Mouse (Mus musculus) 3T3-L1 (cell line): ENCODE data around the gene Tmem256.
"Not testable (repeated sequence)": the region's sequence is repeated elsewhere in the genome, so short reads cannot be mapped to it uniquely, and the experiment has no call there.

Experiments used
- DNase-seq: peaks from one replicate; pipeline ENCODE4 v3.0.0-alpha.2; 2015; ENCODE audit warnings: low read depth, low spot score

Gene Tmem256

DNA sequence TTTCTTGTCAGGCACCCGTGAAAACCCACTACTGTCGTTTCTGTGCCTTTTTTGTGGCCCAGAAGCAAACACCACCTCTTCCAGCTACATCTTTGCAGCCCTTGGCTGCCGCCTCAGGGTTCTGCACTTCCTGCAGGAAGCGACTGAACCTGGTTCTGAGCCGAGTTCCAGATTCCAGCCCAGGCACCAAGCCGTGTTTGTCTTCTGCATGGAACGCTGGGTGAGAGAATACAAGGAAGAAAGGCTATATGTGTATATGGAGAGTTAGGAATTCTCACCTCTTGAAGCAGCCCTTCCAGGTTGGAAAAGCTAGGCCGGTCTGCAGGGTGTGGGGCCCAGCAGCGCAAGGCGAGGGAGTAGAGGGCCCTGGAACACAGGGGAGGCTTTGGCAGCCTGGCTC lies 16.4 kb downstream of the Tmem256 start:
- DNase-seq = no peak

DNA sequence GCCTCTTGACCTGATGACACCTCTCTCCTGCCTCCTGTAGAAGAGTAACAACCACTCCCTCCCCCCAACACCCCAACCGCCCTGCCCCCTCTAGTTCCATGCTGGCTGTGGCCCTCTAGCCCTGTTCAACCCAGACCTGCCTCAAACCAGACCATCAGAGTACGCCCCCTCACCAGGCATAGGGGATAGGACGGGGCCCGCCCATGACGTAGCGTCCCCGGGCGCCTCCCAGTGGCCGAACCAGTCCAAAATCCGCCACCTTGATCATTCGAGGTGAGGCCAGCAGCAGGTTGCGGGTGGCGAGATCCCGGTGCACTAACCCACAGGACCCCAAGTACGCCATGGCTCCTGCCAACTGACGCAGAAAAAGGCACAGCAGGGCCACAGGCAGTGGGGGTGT lies 17.0 kb downstream of the Tmem256 start:
- no peak for DNase-seq

DNA sequence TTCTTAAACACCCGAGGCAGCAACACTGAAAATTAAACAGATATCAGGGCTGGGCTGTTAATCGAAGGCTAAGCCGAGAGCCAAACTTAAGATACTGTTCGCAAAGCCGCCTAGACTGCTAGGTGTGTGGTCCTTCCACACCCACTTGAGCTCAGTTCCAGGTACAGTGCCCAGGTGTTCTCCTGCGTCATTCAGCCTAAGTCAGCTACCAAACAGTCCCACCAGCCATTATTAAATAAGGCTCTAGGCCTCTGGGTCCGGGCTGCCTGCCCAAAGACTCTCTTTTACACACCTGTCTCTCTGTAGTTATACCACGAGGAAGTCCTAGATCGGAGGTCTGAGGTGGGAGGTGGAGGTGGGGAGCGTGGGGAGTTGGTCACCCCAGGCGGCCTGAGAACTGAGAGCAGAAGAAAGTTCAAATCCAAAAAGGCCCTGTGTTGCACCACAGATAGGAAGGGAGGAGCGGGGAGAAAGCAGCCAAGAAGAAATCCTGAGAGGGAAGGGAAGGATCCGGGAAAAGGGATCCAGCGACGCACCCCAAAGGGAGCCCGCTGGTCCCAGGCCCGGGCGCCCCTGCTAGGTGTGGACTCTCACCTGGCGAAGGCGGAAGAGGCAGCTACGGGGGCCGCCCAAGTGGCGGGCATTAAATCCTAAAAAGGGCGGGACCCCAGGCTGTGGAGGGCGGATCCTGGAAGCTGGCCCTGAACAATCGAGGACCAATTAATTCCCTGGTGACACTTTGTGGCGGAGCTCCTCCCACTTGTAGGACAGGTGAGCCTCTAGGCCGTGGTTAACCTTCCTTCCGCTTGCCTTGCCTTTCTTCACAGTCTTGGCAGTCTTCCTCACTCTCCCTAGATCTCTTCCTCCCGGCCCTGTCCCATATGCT lies 20.0 kb downstream of the Tmem256 start, which contains the start of gene Tnk1:
Gene Tnk1 (minus strand): TSS at position 618 of the 886 bp plus-strand sequence.
- DNase-seq = no peak

DNA sequence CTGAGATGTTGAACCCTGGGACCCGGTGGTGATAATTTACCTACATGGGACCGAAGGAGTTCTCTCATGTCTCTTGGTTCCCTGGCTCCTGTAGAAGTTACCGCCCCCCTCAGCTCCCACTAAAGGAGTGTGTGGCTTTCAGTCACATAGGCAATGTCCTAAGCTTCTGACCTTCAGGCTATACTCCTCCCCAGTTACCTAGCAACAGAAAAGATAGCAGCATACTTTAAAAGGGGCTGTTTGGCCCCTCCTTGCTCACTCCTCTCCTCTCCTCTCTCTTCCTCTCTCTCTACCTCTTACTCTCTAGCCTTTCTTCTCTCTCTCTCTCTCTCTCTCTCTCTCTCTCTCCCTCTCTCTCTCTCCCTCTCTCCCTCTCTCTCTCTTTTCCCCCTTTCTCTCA lies 25.4 kb downstream of the Tmem256 start:
- DNase-seq = not testable (repeated sequence)

DNA sequence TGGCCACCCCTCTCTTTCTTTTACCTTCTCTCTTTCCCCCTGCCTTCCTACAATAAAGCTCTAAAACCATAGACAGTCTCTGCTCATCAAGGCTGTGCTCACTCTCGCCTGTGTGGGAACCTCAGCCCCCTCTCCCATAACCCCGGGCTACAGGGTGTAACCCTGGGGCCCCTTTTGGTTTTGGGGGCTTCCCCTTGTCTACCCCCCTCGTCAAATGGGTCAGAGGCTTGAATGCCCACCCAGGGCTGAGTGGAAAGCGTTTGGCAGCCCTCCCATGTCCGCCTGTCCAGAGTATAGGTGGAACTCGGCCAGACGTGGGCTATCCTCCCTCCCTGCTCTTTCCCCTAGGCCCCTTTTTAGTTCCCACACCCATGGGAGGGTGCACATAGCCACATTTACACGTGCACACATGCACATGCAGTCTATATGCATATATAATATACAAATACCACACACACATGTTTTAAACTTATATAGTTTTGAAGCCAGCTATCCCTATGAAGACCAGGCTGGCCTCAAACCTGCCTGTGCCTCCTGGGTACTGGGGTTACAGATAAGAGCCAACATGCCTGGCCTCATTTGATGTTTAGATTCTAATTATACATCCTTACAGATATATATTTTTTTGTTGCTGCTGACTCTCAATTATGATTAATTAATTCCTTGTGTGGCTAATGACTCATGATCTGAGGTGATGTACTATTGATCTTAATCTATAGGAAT lies 26.0 kb downstream of the Tmem256 start:
- DNase-seq = no peak

DNA sequence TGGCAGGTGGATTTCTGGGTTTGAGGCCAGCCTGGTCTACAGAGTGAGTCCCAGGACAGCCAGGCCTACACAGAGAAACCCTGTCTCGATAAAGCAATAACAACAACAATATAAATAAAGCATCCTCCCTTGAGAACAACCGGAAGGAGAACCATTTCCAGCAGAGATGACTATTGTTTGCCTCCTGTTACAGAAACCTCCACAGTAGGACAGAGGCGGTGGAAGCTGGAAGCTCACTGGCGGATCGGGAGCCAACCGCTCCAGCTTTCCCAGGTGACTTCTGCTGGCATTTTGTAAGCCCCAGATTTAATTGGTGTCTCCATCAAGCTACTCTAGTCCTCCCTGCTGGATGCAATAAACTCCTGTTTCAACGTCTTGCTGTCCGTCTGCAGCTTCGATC lies 27.2 kb downstream of the Tmem256 start:
- no peak for DNase-seq

DNA sequence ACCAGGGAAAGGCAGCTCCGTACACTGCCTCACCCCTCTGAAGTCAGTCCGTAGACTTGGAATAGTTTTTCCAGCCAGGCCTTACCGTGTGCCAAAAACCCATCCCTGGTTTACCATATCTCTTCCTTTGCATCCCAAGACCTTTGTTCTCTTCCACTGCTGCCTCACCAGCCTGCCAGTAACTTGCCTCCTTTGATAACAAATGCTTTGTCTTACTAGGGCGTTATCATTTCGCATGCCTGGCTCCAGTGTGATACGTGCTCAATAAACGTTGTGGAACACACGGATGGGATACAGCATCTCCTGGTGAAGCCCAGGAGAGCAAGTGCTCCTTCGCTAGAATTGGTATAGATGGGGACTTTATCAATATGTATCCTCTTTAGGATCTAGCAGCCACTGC lies 29.0 kb downstream of the Tmem256 start:
- DNase-seq = no peak

DNA sequence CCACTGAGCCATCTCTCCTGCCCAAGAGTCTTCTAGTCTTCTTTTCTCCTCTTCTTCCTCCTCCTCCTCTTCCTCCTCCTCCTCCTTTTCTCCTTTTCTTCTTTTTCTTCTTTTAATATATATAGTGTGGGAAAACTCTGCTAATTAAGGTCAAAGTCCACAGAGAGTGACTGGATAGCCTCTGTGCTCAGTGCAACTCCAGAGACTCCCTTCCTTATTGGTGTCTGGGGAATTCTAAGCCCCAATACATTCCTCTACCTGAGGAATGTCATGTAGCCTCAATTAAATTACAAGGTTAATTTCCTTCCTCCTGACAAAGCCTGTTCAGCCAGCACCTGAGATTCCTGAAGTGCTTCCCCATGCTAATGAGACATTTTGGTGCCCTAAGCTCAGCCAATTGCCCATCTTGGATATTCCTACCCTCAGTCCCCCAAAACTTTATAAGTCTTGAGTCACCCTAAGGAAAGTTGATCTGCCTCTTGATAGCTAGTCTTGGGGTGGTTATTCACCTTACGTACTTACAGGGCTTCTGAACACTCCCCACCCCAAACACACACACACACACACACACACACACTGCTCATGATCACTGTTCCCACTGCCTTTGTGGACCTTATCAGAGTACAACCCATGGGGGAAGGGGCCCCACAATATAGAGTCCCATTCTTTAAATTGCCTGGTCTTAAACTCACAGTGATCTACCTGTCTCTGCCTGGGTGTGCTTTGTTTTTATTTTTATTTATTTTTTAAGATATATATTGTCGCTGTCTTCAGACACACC lies 32.2 kb downstream of the Tmem256 start:
- no peak for DNase-seq

DNA sequence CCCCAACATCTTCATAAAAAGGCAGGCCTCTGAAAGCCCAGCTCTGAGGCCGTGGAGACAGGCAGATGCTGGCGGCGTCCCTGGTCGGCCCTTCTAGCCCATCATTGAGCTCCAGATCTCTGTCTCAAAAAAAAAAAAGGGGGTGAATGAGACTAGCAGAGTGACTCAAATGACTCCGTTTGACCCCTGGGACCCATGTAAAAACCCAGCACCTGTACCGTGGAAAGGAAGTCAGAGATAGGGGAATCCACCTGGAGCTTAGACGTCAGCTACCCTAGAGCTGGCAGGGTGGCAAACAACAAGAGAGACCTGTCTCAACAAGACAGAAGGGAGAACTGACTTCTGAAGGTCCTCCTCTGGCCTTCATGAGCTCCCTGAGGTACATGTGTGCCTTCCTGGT lies 33.5 kb downstream of the Tmem256 start:
- DNase-seq = no peak

DNA sequence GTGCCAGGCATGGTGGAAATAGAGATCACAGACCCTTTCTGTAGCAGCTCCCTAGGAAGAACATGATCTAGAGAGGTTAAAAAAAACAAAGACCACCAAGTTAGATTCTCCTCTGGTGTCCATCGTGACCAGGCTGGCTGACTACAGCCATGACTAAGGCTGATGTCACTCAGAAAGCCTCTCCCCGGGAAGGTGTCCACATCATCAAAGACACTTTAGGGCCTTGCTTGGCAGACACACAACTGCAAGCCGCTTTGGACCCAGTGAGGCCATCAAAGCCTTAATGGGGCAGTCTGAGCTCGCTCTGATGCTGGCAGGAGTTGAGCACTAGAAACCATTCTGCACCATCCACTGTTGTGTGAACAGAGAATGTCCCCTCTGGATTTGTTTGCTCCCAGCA lies 34.1 kb downstream of the Tmem256 start:
- DNase-seq = peak; percentile 63

DNA sequence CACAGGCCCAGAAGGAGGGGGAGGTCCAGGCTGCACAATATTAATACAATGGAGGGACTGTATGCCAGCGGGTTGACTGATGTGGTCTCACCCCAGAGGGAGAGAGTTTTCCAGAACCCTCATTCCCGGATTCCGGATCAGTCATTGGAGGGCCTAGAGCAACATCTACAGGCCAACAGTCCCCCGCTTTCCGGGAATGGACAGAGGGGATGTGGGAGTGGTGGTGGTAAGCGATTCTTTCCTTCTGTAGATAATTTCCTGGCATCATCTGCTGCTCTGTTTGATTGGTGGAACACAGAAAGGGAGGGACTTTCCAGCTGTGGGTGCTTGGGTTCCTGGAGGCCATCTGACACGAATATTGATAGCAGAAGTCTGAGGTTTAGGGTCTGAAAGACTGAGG lies 37.9 kb downstream of the Tmem256 start:
- DNase-seq = peak; percentile 40

DNA sequence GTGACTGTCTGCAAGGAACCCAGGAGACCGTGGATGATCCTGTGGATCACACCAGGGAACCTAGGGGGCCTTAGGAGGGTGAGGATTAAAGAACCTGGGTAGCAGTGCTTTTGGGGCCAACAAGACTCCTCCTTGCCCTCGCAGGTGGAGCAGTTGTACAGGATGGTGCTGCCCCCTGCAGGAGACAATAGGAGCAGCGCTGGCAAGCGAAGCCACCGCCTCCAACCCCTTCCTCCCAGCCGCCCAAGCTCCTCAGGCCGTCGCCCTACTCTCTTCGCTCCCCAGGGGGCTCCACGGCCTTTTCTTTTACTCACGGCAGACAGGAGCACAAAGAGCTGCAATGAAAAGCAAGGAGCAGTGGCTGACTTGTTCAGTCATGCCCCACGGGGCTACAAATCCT lies 38.6 kb downstream of the Tmem256 start:
- DNase-seq = peak; percentile 93

DNA sequence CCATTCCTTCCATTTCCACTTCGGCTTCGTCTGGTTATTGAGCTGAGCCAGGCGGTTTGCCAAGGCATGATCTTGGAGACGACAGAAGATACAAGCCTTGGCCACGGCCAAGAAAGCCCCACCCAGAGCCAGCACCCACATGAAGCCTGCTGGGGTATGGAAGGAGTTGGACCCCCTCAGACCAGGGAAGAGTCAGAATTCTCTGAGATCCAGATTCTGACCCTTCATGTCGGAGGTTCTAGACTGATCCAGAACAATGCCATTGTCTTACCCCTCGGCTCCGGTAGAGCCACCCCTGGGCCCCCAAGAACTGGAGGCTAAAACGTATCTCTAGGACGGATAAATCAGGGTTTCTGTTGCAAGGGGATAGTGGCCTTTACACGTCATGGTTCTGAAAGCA lies 39.6 kb downstream of the Tmem256 start, which contains the start of gene Tmem95:
Gene Tmem95 (minus strand): TSS at position 141 of the 400 bp plus-strand sequence.
- no peak for DNase-seq

DNA sequence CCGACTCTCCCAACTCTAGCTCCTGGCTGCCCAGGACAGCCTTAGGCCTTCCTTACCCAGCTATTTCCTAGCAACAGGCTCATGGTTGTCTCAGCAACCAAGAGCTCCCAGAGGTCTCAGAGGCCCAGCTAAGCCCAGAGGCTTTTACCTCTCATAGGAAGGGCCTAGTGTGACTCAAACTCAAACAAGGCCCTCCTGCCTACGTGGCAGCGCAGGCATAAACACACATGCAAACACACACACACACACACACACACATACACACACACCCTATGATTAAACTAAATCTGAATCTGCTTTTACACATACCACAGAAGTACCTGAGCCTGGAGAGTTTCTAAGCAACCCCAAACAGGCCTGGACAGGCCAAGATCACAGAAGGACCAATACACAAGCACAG lies 40.1 kb downstream of the Tmem256 start:
- DNase-seq = peak; percentile 54

DNA sequence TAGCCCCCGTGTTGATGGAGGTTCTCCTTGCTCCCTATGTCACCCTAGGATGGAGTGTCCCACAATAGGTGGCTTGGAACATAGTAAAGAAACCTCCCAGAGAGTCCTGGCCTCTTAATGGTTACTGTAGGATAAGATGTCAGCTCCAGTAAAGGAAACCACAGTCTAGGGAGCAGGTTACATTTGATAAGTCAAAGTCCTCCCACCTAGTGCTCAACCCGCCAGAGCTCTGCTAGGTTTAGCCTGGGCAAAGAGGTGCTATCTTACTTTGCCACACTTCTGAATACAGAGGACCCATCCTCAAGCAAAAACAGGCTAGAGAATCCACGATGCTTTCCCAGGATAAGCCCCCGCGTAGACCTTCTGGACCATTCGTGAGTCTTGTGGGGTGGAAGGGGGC lies 40.6 kb downstream of the Tmem256 start:
- no peak for DNase-seq

DNA sequence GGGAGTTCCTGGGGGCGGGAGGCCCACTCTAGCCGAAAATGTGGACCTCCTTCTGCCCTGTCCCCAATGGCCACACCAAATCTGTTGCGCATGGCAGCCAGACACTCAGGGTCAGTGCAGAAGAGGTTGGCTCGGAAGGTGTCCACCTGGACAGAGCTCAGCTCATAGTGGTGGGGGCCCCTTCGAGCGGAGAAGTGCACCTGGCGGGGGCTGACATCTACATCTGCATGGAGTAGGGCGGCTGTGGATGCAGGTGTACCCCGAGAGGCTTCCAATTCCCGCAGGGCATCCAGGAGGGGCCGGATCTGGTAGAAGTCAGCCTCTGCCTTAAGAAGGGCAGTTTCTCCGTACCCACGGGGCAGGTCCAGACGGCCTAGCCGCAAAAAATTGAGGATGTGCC lies 41.4 kb downstream of the Tmem256 start:
- DNase-seq = no peak

DNA sequence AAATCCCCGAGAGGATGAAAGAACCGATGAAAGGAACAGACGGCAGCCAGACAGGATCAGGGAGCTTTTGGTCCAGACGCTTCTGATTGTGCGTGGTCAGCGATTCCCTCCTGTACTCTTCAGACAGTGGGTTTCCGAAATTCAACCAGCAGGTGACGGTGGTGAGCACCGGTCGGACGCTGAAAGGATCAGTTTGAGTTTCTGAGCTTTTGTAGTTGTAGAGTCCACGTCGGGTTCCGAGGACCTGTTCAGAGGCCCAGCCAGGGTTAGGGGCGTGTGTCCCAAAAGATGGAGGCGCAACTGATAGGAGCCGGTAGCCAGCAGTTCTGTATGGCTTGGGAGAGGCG lies 42.2 kb downstream of the Tmem256 start:
- peak; percentile 94 for DNase-seq

DNA sequence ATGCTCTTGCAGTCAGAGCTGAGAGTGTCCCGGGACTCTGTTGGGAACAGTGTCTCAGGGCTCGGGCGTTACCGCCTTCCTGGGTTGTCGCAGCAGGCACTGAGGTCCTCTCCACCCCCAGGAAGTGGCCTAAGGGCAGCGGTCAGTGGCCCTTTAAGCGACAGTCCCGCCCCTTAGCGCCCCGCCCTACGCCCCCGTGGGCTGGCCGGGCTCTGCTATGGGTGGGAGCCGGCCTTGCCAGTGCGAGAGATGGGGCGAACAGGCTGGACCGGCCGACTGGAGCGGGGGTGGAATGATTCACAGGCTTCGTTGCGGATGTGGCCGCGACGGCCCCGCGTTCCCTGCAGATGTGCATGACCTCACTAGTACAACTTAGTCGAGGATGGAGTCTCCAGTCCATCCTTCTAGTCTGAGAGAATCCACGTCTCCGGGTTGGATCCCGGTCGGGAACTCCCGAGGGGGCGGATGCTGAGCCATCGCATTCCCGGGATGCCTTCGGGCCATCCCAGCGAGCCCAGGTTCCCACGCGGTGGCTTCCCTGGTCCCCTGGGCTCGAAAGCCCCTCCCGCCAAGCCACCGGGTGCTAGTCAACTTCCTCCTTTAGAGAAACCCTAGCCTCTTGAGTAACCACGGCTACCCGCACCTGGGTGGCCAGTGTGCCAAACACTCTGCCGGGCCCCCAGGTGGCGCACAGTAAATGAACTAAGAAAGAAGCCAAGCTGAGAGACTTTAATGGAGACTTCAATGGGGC lies 42.7 kb downstream of the Tmem256 start, which contains the start of gene Kctd11:
Gene Kctd11 (minus strand): TSS at position 554 of the 751 bp plus-strand sequence.
- DNase-seq = peak; percentile 86

DNA sequence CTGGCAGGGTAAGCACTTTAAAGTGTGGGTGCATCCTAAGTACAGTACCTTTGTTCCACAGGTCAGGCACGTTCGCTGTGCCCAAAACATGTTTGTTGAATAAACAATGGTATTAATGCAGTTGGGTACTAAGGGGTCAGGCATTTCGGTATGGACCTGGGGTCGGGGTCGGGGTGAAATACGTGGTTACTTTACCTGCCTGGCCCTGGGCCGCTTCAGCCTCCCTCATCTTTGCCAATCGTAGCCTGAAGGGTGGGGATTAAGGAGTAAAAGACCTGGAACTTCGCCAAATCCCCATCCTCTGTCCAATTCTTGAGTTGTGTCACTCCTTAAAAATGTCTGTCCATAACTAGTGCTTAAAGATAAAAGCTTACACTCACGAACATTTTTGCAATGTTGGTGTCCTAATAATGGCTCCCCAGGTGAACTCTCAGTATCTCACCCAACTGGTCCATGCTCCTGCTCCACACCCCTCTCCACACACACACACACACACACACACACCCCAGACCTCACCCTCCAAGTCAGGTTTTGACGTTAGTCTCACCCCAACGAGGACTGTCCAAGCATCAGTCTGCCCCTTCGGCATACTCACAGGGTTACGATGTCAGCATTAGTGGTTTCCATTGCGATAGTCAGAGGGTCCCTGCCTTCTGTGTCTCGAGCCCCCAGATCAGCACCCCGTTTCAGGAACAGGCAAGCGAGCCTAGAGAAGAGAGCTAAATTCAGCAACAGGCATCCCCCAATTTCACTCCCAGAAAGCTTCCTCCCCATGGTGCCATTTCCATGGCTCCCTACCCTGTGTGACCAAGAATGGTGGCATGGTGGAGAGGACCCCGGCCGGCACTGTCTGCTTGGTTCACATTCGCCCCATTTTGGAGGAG lies 43.7 kb downstream of the Tmem256 start:
- no peak for DNase-seq

DNA sequence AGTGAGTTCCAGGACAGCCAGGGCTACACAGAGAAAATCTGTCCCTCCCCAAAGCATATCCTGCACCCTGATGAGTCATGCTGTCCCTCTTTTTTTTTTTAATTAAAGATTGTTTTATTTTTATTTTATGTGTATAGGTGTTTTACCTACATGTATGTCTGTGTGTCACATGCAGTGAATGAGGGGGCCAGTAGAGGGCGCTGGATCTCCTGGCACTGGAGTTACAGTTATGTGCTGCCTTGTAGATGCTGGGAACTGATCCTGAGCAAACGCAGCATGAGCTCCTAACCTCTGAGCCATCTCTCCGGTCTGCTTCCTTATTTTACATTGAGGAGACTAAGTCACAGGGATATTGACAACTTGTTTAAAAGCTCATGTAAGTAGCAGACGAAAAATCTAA lies 44.8 kb downstream of the Tmem256 start:
- DNase-seq = peak; percentile 56
